24 mouse cellular contexts compared by ENCODE assay signal in genomic region chr4:44159839-44160238, GRCm38 (mm10).
A peak's percentile ranks its signal among the peaks of the same experiment; 100 is the strongest.
DNase-seq lines count a peak whose midpoint lies in the region; ATAC-seq lines count a peak whose summit lies in the region.
"Had no signal": no experiment of that assay in that cellular context is flagged by ENCODE, and none has a peak within 500 bp of the region (broad histone marks: within the 10 kb centered on the region; RNA-seq: fewer than 3 reads in every experiment).

No protein-coding gene starts in this region.

- no peak overlapping the region for H3K9ac ChIP-seq in midbrain, embryonic 15.5 days
- H3K9ac ChIP-seq: embryonic facial prominence, embryonic 13.5 days; forebrain, embryonic 13.5 days; forebrain, postnatal 0 days; hindbrain, embryonic 12.5 days had no signal

- no peaks in the 10 kb centered on the region for H3K9me3 ChIP-seq in forebrain, embryonic 10.5 days
- H3K9me3 ChIP-seq in midbrain, embryonic 15.5 days, result no peaks in the 10 kb centered on the region
- H3K9me3 ChIP-seq: embryonic facial prominence, embryonic 13.5 days; forebrain, embryonic 13.5 days; heart, embryonic 10.5 days; hindbrain, embryonic 12.5 days had no signal

- peak; percentile 70 for ATAC-seq in inflammation-experienced regulatory T-cells, adult 6 months
- ATAC-seq in midbrain, embryonic 15.5 days (replicated peaks), result no peak
- ATAC-seq: forebrain, embryonic 13.5 days; forebrain, postnatal 0 days; hindbrain, embryonic 16.5 days had no signal

- H3K4me2 ChIP-seq in midbrain, embryonic 15.5 days, result no peak overlapping the region
- H3K4me2 ChIP-seq: embryonic facial prominence, embryonic 13.5 days; forebrain, embryonic 13.5 days; hindbrain, embryonic 12.5 days had no signal

- DNase-seq in heart, adult 11 months, result peak; percentile 35
- no peak for DNase-seq in heart, adult 9 months (ENCODE audit: low spot score in 2 of 2)
- peak; percentile 81 for DNase-seq in CD4-positive helper T cell, adult 2 months (ENCODE audit: low read depth, low spot score)
- DNase-seq in R1 (ENCODE audit: low read depth, low spot score), result peak; percentile 15
- DNase-seq in forebrain, embryonic 10.5 days (ENCODE audit: extremely low spot score, low spot score), result no peak
- no peak for DNase-seq in urinary bladder, postnatal 4 days (ENCODE audit: low spot score in 2 of 2)
- DNase-seq: adrenal gland, adult 2 months; adrenal gland, postnatal 25 days; B cell, adult 2 months; cerebellum, adult 18-20 months; cerebellum, adult 9-11 months; cerebellum, postnatal 36 days; forebrain, postnatal 0 days; gastrocnemius, adult 2 months; gastrocnemius, postnatal 25 days; heart, postnatal 10 days; heart, postnatal 4 days had no signal

- no peaks in the 10 kb centered on the region for H3K27me3 ChIP-seq in forebrain, embryonic 10.5 days (ENCODE audit: poor library complexity, severe bottlenecking)
- no peaks in the 10 kb centered on the region for H3K27me3 ChIP-seq in midbrain, embryonic 15.5 days (replicated peaks)
- H3K27me3 ChIP-seq: embryonic facial prominence, embryonic 13.5 days; forebrain, embryonic 13.5 days; hindbrain, embryonic 12.5 days had no signal

- WGBS in forebrain, embryonic 10.5 days, result 91% methylated on average over 8 of the region's 8 CpGs
- 85% methylated on average over 8 of the region's 8 CpGs for WGBS in midbrain, embryonic 15.5 days

- H3K36me3 ChIP-seq in forebrain, embryonic 10.5 days (replicated peaks), result peaks cover 35% of the 10 kb centered on the region
- no peaks in the 10 kb centered on the region for H3K36me3 ChIP-seq in midbrain, embryonic 15.5 days (replicated peaks)
- H3K36me3 ChIP-seq: hindbrain, embryonic 12.5 days had no signal

- H3K4me3 ChIP-seq in forebrain, embryonic 10.5 days, result no peak overlapping the region
- H3K4me3 ChIP-seq in midbrain, embryonic 15.5 days, result no peak overlapping the region
- H3K4me3 ChIP-seq: embryonic facial prominence, embryonic 13.5 days; forebrain, embryonic 13.5 days; gastrocnemius, adult 2 months; heart, embryonic 10.5 days; hindbrain, embryonic 12.5 days had no signal

- H3K27ac ChIP-seq in forebrain, embryonic 10.5 days, result no peak overlapping the region
- H3K27ac ChIP-seq in midbrain, embryonic 15.5 days, result no peak overlapping the region
- H3K27ac ChIP-seq: embryonic facial prominence, embryonic 13.5 days; forebrain, embryonic 13.5 days; gastrocnemius, adult 2 months; heart, embryonic 10.5 days; hindbrain, embryonic 12.5 days had no signal

- H3K4me1 ChIP-seq in forebrain, embryonic 10.5 days, result peaks cover 40% of the 10 kb centered on the region
- H3K4me1 ChIP-seq in midbrain, embryonic 15.5 days, result peaks cover 42% of the 10 kb centered on the region

Comparison
In these comparisons a context has a peak if more than half of its experiments do, and no peak if none do; other contexts are left out.
1. DNase-seq: peak in heart, adult 11 months (single experiment), CD4-positive helper T cell, adult 2 months (single experiment) and R1 (single experiment); none in heart, adult 9 months (0 of 2), forebrain, embryonic 10.5 days (single experiment) and urinary bladder, postnatal 4 days (0 of 2).